Mouse (Mus musculus) hindbrain, embryonic 11.5 days (tissue): Measurements from ENCODE around the gene Samd11. TPM values are rescaled to one million over a fixed set of nuclear protein-coding genes. Genes with fewer than 3 reads are reported as not detected.
A peak's percentile ranks its signal among the peaks of the same experiment; 100 is the strongest.

Experiments used
- ATAC-seq: fragments of 200-750 bp; cut with Nextera tagmentation; 2 replicates; pipeline ENCODE4 v1.8.0; 2017; ENCODE audit warnings: mild to moderate bottlenecking, moderate TSS enrichment, moderate library complexity; ENCODE audit not compliant: low FRiP score
- DNase-seq: peaks from one replicate; pipeline ENCODE4 v3.0.0-alpha.2; 2015; ENCODE audit warnings: low spot score
- H3K27ac ChIP-seq: fragments of 300-500 bp; sonication (generic); 2 replicates; pipeline ENCODE4 v1.5.1; 2014; ENCODE audit warnings: mild to moderate bottlenecking, low read depth, low read length
- H3K27me3 ChIP-seq: fragments of 300-500 bp; sonication (generic); 2 replicates; pipeline ENCODE4 v1.6.1; 2014; ENCODE audit warnings: mild to moderate bottlenecking, low read length, moderate library complexity, mixed read lengths; ENCODE audit not compliant: control insufficient read depth, insufficient read depth
- H3K36me3 ChIP-seq: fragments of 300-500 bp; sonication (generic); 2 replicates; pipeline ENCODE4 v1.6.1; 2014; ENCODE audit warnings: mild to moderate bottlenecking, low read length, moderate library complexity, mixed read lengths; ENCODE audit not compliant: control insufficient read depth, insufficient read depth
- H3K4me1 ChIP-seq: fragments of 300-500 bp; sonication (generic); replicated peaks from 2 replicates; pipeline ENCODE4 v1.6.1; 2014; ENCODE audit warnings: low read length, mixed read lengths; ENCODE audit not compliant: control insufficient read depth, insufficient read depth
- H3K4me2 ChIP-seq: fragments of 300-500 bp; sonication (generic); replicated peaks from 2 replicates; pipeline ENCODE4 v1.6.1; 2014; ENCODE audit warnings: mild to moderate bottlenecking, low read depth, low read length
- H3K4me3 ChIP-seq: fragments of 300-500 bp; sonication (generic); 2 replicates; pipeline ENCODE4 v1.5.1; 2014; ENCODE audit warnings: low read depth, low read length
- H3K9ac ChIP-seq: fragments of 300-500 bp; sonication (generic); 2 replicates; pipeline ENCODE4 v1.6.1; 2014; ENCODE audit warnings: low read depth, low read length
- H3K9me3 ChIP-seq: fragments of 300-500 bp; sonication (generic); 2 replicates; pipeline ENCODE4 v1.6.1; 2016; ENCODE audit warnings: low read length; ENCODE audit not compliant: control insufficient read depth
- WGBS: fragments of 180-500 bp; shearing (Covaris S2); extraction: QIAGEN DNeasy Blood & Tissue Kit; methylation state at CpG from one replicate; pipeline ENCODE4 v1.1.7; 2014; 5-methylcytosine and 5-hydroxymethylcytosine counted together
- polyA plus RNA-seq: library from polyadenylated mRNA; unstranded; fragments of >200 nt; fragmentation: Nextera tagmentation; extraction: Ambion mirVana; gene quantifications from 2 replicates; pipeline ENCODE4 v1.2.1, GENCODE M21; 2014

Samd11 gene
- polyA plus RNA-seq, 1 experiment from 2014 or later = 3.1 TPM

DNA sequence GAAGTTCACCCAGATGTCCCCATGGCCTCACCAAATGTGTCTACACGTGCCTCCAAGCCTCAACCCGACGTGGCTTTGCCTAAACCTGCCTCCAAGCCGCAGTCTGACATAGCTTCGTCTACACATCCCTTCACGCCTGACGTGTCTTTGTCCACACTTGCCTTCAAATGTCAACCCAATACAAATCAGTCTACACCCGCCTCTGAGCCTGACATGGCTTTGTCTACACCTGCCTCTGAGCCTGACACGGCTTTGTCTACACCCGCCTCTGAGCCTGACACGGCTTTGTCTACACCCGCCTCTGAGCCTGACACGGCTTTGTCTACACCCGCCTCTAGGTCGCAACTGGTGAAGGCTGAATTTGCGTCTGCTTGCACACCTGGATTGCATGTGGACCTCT lies 37.6 kb downstream of the Samd11 start:
- H3K4me1 ChIP-seq = no peaks in the 10 kb centered on the region
- 80% methylated on average over 16 of the region's 16 CpGs for WGBS
- no peak for ATAC-seq

DNA sequence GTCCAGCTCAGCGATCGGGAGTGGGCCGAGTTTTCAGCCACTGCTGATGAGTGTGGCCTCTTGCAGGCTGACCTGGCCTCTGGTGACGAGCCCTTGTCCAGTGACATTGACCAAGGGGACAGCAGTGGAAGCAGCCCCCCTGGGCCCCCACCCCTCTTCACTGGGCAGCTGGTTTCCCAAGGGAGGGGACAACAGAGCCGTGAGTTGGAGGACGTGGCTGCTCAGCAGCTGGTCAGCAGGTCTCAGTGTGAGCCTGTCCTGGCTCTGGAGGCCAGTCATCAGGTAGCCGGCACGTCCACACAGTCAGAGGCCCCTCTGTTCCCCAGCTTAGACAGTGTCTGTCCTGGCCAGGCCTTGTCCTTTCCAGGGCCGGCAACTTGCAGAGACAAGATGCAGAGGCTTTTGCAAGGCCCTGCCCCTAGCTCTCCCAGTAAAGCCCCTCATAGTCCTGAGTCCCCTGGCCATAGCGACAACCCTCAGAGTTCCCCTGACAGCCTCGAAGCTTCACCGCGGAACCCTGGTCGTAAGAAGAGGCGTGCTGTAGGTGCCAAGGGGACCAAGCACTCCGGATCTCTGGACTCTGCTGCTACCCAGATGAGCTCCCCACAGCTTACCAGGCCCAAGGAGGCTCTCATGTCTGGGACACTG lies 38.3 kb downstream of the Samd11 start:
- no peak overlapping the region for H3K9ac ChIP-seq
- H3K27me3 ChIP-seq = no peaks in the 10 kb centered on the region
- ATAC-seq (no peak), DNase-seq (no peak)
- no peak overlapping the region for H3K4me2 ChIP-seq
- no peaks in the 10 kb centered on the region for H3K36me3 ChIP-seq
- H3K4me3 ChIP-seq = no peak overlapping the region
- H3K27ac ChIP-seq = no peak overlapping the region
- no peaks in the 10 kb centered on the region for H3K9me3 ChIP-seq
- H3K4me1 ChIP-seq = no peaks in the 10 kb centered on the region
- WGBS = 83% methylated on average over 15 of the region's 16 CpGs

More for the DNA sequence above, 37.6 kb downstream of the Samd11 start:
- no peak overlapping the region for H3K27ac ChIP-seq
- H3K4me2 ChIP-seq = no peak overlapping the region
- no peaks in the 10 kb centered on the region for H3K27me3 ChIP-seq
- no peak for DNase-seq
- no peak overlapping the region for H3K9ac ChIP-seq
- H3K36me3 ChIP-seq = no peaks in the 10 kb centered on the region
- no peak overlapping the region for H3K4me3 ChIP-seq
- no peaks in the 10 kb centered on the region for H3K9me3 ChIP-seq

GRCm38 (mm10) chr4:156216196-156216595 lies 39.3 kb downstream of the Samd11 start:
- 98% methylated on average over 2 of the region's 2 CpGs for WGBS
- no peaks in the 10 kb centered on the region for H3K36me3 ChIP-seq
- no peaks in the 10 kb centered on the region for H3K9me3 ChIP-seq
- no peak for ATAC-seq
- H3K4me3 ChIP-seq = no peak overlapping the region
- no peaks in the 10 kb centered on the region for H3K27me3 ChIP-seq
- DNase-seq = no peak
- H3K4me2 ChIP-seq = no peak overlapping the region
- no peaks in the 10 kb centered on the region for H3K4me1 ChIP-seq
- H3K27ac ChIP-seq = no peak overlapping the region
- no peak overlapping the region for H3K9ac ChIP-seq

- Histone ChIP-seq H3K9ac (no peak within 1 kb of the TSS), H3K4me2 (no peak within 1 kb of the TSS), H3K27ac (no peak within 1 kb of the TSS), H3K9me3 (no peaks in the 10 kb centered on the region), H3K27me3 (no peaks in the 10 kb centered on the region), H3K36me3 (no peaks in the 10 kb centered on the region), H3K4me1 (no peaks in the 10 kb centered on the region), H3K4me3 (no peak within 1 kb of the TSS)
- ATAC-seq (no peak), DNase-seq (no peak)
- WGBS = 74% methylated on average over 4 of the region's 4 CpGs
Measured at GRCm38 (mm10) chr4:156215649-156216048, 39.8 kb downstream of the Samd11 start, which contains the start of gene Perm1. Gene Perm1, plus strand, starts transcription at chr4:156215868.

- H3K4me1 ChIP-seq = no peaks in the 10 kb centered on the region
- ATAC-seq (no peak), DNase-seq (no peak)
- H3K4me2 ChIP-seq = no peak overlapping the region
- H3K36me3 ChIP-seq = no peaks in the 10 kb centered on the region
- H3K27me3 ChIP-seq = no peaks in the 10 kb centered on the region
- no peak overlapping the region for H3K4me3 ChIP-seq
- H3K27ac ChIP-seq = no peak overlapping the region
- 94% methylated on average over 13 of the region's 13 CpGs for WGBS
- no peaks in the 10 kb centered on the region for H3K9me3 ChIP-seq
- H3K9ac ChIP-seq = no peak overlapping the region
Measured at GRCm38 (mm10) chr4:156213134-156213533, 42.3 kb downstream of the Samd11 start.

DNA sequence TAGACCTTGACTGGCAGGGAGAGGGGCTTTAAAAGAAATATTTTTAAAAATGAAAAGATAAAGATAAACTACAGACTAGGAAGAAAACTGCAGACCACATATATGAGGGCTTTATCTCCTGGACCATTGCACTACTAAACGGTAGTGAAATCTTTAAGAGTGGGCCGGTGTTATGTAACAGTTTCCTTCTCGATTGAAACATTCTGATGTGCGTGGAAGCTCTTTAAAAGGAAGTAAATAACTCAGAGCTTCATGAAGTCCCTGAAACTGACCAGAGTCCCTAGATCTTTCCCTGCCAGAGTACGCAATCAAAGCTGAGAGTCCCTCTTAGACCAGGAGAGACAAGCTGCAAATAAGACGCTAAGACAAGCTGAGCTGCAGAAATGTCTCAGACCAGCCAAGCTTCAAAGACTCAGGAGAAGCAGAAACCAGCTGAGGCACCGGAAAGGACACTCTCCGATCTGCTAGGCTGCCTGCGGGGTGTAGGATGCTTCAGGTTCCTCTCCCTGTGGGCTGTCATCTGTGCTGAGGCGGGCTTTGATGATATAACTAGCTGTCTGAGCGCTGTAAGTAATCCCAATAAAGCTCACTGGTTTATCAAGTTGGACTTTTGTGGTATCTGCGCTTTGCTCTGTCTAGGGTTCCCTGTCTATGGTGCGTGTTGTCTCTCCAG lies 45.4 kb downstream of the Samd11 start:
- no peaks in the 10 kb centered on the region for H3K9me3 ChIP-seq
- no peak overlapping the region for H3K9ac ChIP-seq
- H3K4me1 ChIP-seq = no peaks in the 10 kb centered on the region
- no peak overlapping the region for H3K27ac ChIP-seq
- H3K36me3 ChIP-seq = no peaks in the 10 kb centered on the region
- H3K27me3 ChIP-seq = no peaks in the 10 kb centered on the region
- no peak overlapping the region for H3K4me3 ChIP-seq
- H3K4me2 ChIP-seq = no peak overlapping the region
- DNase-seq = no peak
- WGBS = 81% methylated on average over 13 of the region's 13 CpGs
- ATAC-seq = no peak

GRCm38 (mm10) chr4:156208872-156209271 lies 46.6 kb downstream of the Samd11 start:
- H3K27me3 ChIP-seq = no peaks in the 10 kb centered on the region
- 88% methylated on average over 4 of the region's 4 CpGs for WGBS
- ATAC-seq (no peak), DNase-seq (no peak)
- H3K4me3 ChIP-seq = no peak overlapping the region
- H3K4me2 ChIP-seq = no peak overlapping the region
- H3K9me3 ChIP-seq = no peaks in the 10 kb centered on the region
- no peak overlapping the region for H3K9ac ChIP-seq
- H3K4me1 ChIP-seq = 0 out of 2 replicates have a peak, but pooled peaks cover 3% of the 10 kb centered on the region
- H3K27ac ChIP-seq = no peak overlapping the region
- no peaks in the 10 kb centered on the region for H3K36me3 ChIP-seq

GRCm38 (mm10) chr4:156203413-156204131 lies 51.9 kb downstream of the Samd11 start:
- H3K4me2 ChIP-seq = peak overlapping the region; percentile 84
- H3K9ac ChIP-seq = peak overlapping the region; percentile 69
- no peaks in the 10 kb centered on the region for H3K36me3 ChIP-seq
- H3K9me3 ChIP-seq = no peaks in the 10 kb centered on the region
- H3K27ac ChIP-seq = peak overlapping the region; percentile 47; the same call in 1 of the 2 replicates
- H3K4me3 ChIP-seq = peak overlapping the region; percentile 68
- H3K4me1 ChIP-seq = 0 out of 2 replicates have a peak, but pooled peaks cover 3% of the 10 kb centered on the region
- 1% methylated on average over 49 of the region's 49 CpGs for WGBS
- DNase-seq (peak; percentile 70), ATAC-seq (peak; percentile 34)
- H3K27me3 ChIP-seq = no peaks in the 10 kb centered on the region
